Mouse (Mus musculus): ENCODE results near the gene Trim14. TPM values are rescaled to one million over a fixed set of nuclear protein-coding genes. Genes with fewer than 3 reads are reported as not detected.

Trim14 gene
- polyA plus RNA-seq, 1 experiment from 2014 or later: 1.7 TPM

DNA sequence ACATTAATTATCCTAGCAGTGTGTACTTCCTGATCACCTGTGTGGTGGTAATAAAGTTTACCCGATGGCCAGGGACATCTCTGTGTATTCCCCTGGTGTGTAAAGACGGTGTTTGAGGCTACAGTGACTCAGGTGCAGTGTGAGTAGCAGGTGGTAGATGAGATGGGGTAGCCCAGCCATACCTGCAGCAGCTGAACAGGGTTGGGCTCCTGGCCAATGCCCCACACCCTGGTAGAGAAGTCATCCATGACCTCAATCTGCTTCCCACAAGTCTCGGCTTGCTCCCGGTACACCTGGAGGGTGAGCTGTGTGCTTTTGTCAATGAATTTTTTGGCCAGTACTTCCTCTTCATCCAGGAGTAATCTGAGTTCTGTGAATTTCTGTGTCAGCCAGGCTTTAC is 12.6 kb downstream of the Trim14 start:
- Histone ChIP-seq H3K27ac (no peak overlapping the region), H3K4me1 (replicated peaks) (peaks cover 25% of the 10 kb centered on the region), H3K36me3 (no peaks in the 10 kb centered on the region), H3K27me3 (0 out of 2 replicates have a peak, but pooled peaks cover 12% of the 10 kb centered on the region), H3K4me3 (no peak overlapping the region), H3K9ac (no peak overlapping the region), H3K9me3 (replicated peaks) (no peaks in the 10 kb centered on the region), H3K4me2 (no peak overlapping the region)
- no peak for ATAC-seq (replicated peaks; ENCODE audit: insufficient number of reproducible peaks, insufficient read depth, low FRiP score, low read depth)
- WGBS: 86% methylated on average over 4 of the region's 4 CpGs

DNA sequence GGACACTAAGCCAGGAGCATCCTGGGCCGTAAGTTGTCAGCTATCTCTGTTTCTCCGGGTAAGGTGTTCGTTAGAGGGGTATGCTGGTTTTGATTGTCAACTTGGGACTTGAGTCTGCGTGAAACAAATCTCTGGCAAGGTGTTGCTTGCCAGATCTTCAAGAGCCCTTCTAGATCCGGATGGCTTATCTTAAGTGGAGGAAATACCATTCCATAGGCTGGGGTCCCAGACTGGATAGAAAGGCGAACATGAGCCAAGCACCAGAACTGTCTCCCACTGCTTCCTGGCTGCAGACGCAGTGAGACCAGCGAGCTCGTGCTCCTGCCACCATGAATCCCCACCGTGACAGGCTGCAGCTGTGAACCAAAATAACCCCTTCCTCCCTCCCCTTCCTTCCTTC is 14.5 kb downstream of the Trim14 start:
- 40% methylated on average over 10 of the region's 10 CpGs for WGBS
- H3K9me3 ChIP-seq (replicated peaks): no peaks in the 10 kb centered on the region
- no peak overlapping the region for H3K27ac ChIP-seq
- H3K36me3 ChIP-seq: no peaks in the 10 kb centered on the region
- H3K9ac ChIP-seq: no peak overlapping the region
- H3K4me3 ChIP-seq: no peak overlapping the region
- peaks cover 20% of the 10 kb centered on the region for H3K4me1 ChIP-seq (replicated peaks)
- 0 out of 2 replicates have a peak, but pooled peaks cover 9% of the 10 kb centered on the region for H3K27me3 ChIP-seq
- ATAC-seq (replicated peaks; ENCODE audit: insufficient number of reproducible peaks, insufficient read depth, low FRiP score, low read depth): no peak
- H3K4me2 ChIP-seq: peak overlapping the region; percentile 32; the same call in 1 of the 2 replicates

DNA sequence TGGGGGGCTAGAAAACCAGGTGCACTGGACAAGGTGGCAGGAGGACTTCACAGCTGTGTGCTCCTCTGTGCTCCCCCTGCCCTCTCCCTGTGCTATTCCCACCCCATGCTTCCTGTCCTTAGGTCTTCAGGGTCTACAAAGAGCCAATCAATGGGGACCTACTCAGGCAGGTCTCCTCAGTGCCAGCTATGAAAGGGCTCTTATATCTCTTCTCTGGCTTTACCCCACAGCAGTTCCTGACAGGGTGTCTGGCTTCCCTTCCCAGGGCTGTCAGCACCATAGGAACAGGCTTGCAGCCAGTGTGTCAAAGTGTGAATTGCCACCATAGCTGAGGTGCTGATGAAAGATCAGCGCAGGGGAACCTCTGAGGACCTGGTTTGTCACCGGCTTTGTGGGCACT is 15.4 kb downstream of the Trim14 start:
- WGBS: 40% methylated on average over 2 of the region's 2 CpGs
- no peaks in the 10 kb centered on the region for H3K9me3 ChIP-seq (replicated peaks)
- ATAC-seq (replicated peaks; ENCODE audit: insufficient number of reproducible peaks, insufficient read depth, low FRiP score, low read depth): peak; percentile 85

DNA sequence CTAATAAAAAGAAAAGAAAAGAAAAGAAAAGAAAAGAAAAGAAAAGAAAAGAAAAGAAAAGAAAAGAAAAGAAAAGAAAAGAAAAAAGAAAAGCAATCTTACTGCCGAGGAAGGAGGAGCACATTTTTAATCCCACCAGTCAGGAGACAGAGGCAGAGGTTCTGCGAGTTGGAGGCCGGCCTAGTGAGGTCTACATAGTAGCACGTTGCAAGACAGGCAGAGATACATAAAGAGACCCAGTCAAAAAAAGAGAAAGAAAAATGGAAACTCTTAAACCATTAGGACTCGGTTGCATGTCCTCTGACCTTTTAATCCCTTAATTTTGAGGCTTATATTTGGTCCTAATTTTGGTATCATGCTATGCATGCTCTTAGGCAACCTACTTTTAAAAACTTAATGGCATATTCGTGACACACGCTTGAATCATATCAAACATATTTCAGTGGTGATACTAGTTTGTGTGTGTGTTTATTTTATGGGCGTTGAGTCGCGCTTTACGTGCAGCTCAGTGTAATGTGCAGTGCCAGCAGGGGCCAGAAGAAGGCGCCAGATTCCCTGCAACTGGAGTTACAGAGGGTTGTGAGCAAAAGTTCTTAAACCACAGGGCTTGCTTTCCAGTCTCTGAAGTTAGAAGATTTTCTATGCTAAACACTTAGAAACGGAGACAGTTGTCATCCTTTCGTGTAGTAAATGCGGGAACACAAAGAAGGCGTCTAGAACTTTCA is 28.0 kb downstream of the Trim14 start:
- WGBS: 8% methylated on average over 16 of the region's 16 CpGs
- Histone ChIP-seq H3K4me1 (replicated peaks) (peaks cover 10% of the 10 kb centered on the region), H3K27ac (peak overlapping the region; percentile 25), H3K4me3 (peak overlapping the region; percentile 76), H3K9me3 (replicated peaks) (no peaks in the 10 kb centered on the region), H3K36me3 (peaks cover under 1% of the 10 kb centered on the region; the same call in 1 of the 2 replicates), H3K27me3 (no peaks in the 10 kb centered on the region), H3K9ac (no peak overlapping the region), H3K4me2 (peak overlapping the region; percentile 99)
- no peak for ATAC-seq (replicated peaks; ENCODE audit: insufficient number of reproducible peaks, insufficient read depth, low FRiP score, low read depth)

More for the DNA sequence above, 15.4 kb downstream of the Trim14 start:
- no peak overlapping the region for H3K4me3 ChIP-seq
- peak overlapping the region; percentile 57 for H3K27ac ChIP-seq
- H3K4me1 ChIP-seq (replicated peaks): peaks cover 20% of the 10 kb centered on the region
- H3K4me2 ChIP-seq: peak overlapping the region; percentile 32
- H3K27me3 ChIP-seq: 0 out of 2 replicates have a peak, but pooled peaks cover 7% of the 10 kb centered on the region
- H3K36me3 ChIP-seq: no peaks in the 10 kb centered on the region
- H3K9ac ChIP-seq: no peak overlapping the region

DNA sequence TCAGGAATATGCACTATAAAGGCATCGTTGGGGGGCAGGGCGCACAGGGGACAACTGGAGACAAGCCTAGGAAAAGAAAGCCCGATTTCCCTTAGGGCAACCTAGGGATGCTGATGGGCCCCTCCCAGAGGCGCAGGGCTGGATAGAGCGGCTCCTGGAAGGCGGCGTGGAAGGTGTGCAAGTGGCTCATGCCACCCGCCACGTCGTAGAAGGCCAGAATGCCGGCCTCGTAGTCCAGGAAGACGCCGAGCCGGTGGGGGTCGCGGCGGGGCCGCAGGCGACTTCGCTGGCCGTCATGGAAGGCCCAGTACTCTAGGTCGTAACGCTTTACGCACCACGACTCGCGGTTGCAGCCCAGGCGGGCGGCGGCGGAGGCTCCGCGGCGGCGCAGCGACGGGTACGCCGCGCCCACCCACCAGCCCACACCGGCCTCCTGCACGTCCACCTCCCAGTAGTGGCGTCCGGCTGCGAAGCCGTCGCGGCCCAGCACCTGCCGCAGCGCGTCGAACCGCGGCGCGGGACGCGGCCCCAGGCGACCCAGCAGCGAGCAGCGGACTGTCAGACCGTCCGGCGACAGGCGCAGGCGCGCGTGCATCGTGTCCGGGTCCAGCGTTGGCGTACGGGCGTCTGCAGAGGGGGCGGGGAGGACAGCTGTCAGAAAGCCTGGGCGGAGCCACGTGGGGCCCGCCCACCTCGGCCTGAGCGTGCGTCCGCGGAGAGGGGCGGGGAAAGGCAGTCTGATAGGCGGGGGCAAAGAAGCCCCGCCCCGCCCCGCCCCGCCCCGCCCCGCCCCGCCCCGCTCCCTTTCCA is 28.9 kb downstream of the Trim14 start:
- Histone ChIP-seq H3K4me2 (peak overlapping the region; percentile 99), H3K36me3 (peaks cover 9% of the 10 kb centered on the region; the same call in 1 of the 2 replicates), H3K27me3 (no peaks in the 10 kb centered on the region), H3K4me1 (replicated peaks) (peaks cover 10% of the 10 kb centered on the region), H3K4me3 (peak overlapping the region; percentile 76), H3K9ac (peak overlapping the region; percentile 54), H3K27ac (peak overlapping the region; percentile 49; the same call in 1 of the 2 replicates), H3K9me3 (replicated peaks) (no peaks in the 10 kb centered on the region)
- WGBS: under 1% methylated on average over 94 of the region's 94 CpGs
- peak; percentile 99 for ATAC-seq (replicated peaks; ENCODE audit: insufficient number of reproducible peaks, insufficient read depth, low FRiP score, low read depth)

DNA sequence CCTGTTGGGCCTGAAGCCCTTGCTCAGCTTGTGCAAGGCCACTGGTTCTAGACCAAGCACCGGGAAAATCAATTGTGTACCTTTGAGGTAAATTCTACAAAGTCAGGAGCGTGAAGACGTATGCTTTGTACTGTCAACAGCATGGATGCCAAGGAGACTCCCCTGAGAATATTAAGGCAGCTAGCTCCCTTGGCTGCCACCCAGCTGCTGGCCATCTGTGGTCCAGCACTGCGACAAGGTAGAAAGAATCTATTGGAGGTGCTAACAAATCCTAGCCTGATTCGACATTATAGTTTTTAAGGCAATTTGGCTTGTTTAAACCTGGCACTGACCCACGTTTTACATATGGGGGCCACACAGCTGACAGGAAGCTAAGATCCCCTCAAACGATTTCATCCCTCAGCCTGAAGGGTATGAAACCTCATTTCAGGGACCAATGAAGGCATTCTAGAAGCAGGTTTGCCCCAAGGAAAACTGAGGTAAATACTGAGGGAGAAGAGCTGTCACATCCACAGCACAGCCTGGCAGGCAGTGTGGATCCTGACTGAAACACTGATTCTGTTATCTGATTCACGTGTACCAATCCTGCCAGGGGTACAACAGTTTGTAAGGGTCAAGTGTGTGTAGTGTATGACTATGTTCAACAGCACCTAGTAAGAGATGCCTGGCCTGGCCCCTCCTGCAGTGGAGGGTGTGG is 30.4 kb downstream of the Trim14 start:
- Histone ChIP-seq H3K4me3 (no peak overlapping the region), H3K9ac (no peak overlapping the region), H3K4me2 (no peak overlapping the region), H3K27ac (no peak overlapping the region), H3K36me3 (peaks cover 22% of the 10 kb centered on the region), H3K27me3 (no peaks in the 10 kb centered on the region), H3K9me3 (replicated peaks) (no peaks in the 10 kb centered on the region), H3K4me1 (replicated peaks) (peaks cover 10% of the 10 kb centered on the region)
- 64% methylated on average over 8 of the region's 8 CpGs for WGBS
- ATAC-seq (replicated peaks; ENCODE audit: insufficient number of reproducible peaks, insufficient read depth, low FRiP score, low read depth): no peak

DNA sequence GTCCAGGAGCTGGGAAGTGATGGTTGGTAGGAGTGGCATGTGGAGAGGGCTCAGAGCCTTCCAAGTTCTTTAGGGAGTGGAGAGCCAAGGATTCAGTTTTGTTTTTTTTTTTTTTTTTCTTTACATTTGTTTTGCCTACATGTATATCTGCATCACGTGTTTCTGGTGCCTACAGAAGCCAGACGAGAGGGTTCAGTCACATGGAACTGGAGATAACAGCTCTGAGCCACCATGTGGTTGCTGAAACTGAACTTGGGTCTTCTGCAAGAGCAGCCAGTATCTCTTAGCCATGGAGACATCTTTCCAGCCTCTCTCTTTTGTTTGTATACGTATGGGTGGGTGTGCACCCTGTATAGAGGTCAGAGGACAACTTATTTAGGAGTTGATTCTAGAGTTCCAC is 32.1 kb downstream of the Trim14 start:
- H3K36me3 ChIP-seq: peaks cover 35% of the 10 kb centered on the region
- peaks cover 10% of the 10 kb centered on the region for H3K4me1 ChIP-seq (replicated peaks)
- no peak overlapping the region for H3K4me2 ChIP-seq
- 58% methylated on average over 3 of the region's 3 CpGs for whole genome bisulfite sequencing
- H3K4me3 ChIP-seq: no peak overlapping the region
- H3K27me3 ChIP-seq: no peaks in the 10 kb centered on the region
- H3K27ac ChIP-seq: no peak overlapping the region
- no peaks in the 10 kb centered on the region for H3K9me3 ChIP-seq (replicated peaks)
- H3K9ac ChIP-seq: no peak overlapping the region
- ATAC-seq (replicated peaks; ENCODE audit: insufficient number of reproducible peaks, insufficient read depth, low FRiP score, low read depth): no peak

DNA sequence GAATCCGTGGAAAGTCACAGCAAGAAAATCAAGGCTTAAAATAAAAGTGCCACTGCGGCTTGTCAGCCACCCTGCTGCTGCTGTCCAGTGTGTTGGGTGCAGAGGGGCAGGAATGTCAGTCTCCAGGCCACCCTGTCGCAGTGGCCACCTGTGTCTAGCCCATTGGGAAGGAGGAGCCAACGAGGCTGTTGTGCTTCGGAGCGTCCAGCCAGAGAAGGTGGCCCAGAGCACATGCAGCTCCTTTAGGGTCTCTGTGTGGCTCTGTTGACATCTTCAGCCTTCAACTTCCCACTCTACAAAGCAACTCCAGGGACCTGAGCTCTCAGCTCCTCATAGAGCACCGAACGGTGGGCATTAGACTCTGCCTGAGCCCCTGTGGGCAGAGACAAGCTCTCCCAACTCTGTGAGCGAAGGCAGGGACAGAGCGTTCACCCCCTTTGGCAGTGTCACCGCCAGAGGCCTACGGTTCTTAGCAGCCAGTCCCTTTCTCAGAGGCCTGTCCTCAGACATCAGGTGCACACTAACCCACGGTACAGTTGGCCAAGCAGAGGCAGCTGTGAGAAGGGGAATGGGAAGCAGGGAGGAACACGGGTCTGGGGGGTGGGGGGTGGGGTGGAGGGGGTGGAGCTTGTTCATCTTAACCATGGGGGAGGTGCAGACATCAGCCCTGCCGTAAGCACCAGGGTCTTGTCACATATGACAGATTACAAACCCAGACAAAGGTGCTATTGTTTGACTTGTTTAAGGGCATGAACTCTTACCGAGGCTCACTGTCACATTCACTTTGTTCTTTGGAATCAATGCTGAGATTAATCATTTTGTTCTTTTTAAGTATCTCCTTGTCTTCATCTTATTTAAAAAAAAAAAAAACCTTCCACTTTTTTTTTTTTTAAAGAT is 33.1 kb downstream of the Trim14 start:
- WGBS: 73% methylated on average over 16 of the region's 16 CpGs
- Histone ChIP-seq H3K4me3 (no peak overlapping the region), H3K27ac (no peak overlapping the region), H3K4me2 (no peak overlapping the region), H3K9me3 (replicated peaks) (no peaks in the 10 kb centered on the region), H3K27me3 (no peaks in the 10 kb centered on the region), H3K9ac (no peak overlapping the region), H3K4me1 (replicated peaks) (peaks cover 7% of the 10 kb centered on the region), H3K36me3 (peaks cover 35% of the 10 kb centered on the region)
- no peak for ATAC-seq (replicated peaks; ENCODE audit: insufficient number of reproducible peaks, insufficient read depth, low FRiP score, low read depth)

DNA sequence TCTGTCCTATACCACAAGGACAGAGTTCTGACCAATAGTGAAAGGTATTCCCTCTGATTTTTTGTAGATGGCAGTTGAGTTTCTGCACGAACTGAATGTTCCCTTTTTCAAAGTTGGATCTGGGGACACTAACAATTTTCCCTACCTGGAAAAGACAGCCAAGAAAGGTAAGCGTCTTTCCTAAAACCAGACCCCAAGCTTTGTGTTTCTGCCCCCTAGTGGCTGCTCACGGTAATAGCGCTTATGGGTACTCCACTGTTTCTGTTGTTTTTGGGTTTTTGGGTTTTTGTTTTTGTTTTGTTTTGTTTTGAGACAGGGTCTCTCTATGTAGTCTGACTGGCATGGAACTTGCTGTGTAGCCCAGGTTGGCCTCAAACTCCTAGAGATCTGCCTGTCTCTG is 37.0 kb downstream of the Trim14 start:
- H3K9me3 ChIP-seq (replicated peaks): no peaks in the 10 kb centered on the region
- H3K27me3 ChIP-seq: no peaks in the 10 kb centered on the region
- no peak for ATAC-seq (replicated peaks; ENCODE audit: insufficient number of reproducible peaks, insufficient read depth, low FRiP score, low read depth)
- WGBS: 17% methylated on average over 4 of the region's 4 CpGs
- H3K4me1 ChIP-seq (replicated peaks): no peaks in the 10 kb centered on the region
- no peak overlapping the region for H3K4me3 ChIP-seq
- no peak overlapping the region for H3K4me2 ChIP-seq
- H3K27ac ChIP-seq: no peak overlapping the region
- H3K9ac ChIP-seq: no peak overlapping the region
- peaks cover 39% of the 10 kb centered on the region for H3K36me3 ChIP-seq

DNA sequence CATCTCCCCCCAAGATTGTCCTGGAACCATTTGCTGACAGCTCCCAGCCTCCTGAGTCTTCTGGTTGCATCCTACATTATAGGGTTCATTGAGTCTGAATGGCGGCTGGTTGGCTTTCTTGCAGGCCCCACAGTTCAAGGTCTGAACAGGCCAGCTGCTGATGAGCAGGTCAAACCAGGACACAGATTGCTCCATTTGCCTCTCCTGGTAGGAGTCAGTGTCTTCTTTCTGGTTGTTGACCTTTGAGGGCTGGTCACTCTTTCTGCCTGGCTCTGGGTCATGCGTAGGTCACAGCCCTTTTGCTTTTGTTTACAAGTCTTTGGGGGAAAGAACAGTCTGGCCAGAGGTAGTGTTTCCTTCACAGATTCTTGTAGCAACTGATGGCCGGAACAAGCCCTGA is 37.4 kb downstream of the Trim14 start:
- no peaks in the 10 kb centered on the region for H3K9me3 ChIP-seq (replicated peaks)
- 82% methylated on average over 3 of the region's 3 CpGs for WGBS
- H3K36me3 ChIP-seq: peaks cover 43% of the 10 kb centered on the region
- no peak overlapping the region for H3K4me2 ChIP-seq
- ATAC-seq (replicated peaks; ENCODE audit: insufficient number of reproducible peaks, insufficient read depth, low FRiP score, low read depth): no peak
- H3K4me1 ChIP-seq (replicated peaks): no peaks in the 10 kb centered on the region
- no peak overlapping the region for H3K9ac ChIP-seq
- H3K27ac ChIP-seq: no peak overlapping the region
- H3K4me3 ChIP-seq: no peak overlapping the region
- H3K27me3 ChIP-seq: no peaks in the 10 kb centered on the region
